Mouse (Mus musculus): Measurements from ENCODE around the gene Pitpnm3. TPM values are rescaled to one million over a fixed set of nuclear protein-coding genes. Genes with fewer than 3 reads are reported as not detected.
"Not testable (repeated sequence)": the region's sequence is repeated elsewhere in the genome, so short reads cannot be mapped to it uniquely, and the experiment has no call there.

Gene Pitpnm3
- polyA plus RNA-seq, 1 experiment from 2014 or later = 0.39 TPM

DNA sequence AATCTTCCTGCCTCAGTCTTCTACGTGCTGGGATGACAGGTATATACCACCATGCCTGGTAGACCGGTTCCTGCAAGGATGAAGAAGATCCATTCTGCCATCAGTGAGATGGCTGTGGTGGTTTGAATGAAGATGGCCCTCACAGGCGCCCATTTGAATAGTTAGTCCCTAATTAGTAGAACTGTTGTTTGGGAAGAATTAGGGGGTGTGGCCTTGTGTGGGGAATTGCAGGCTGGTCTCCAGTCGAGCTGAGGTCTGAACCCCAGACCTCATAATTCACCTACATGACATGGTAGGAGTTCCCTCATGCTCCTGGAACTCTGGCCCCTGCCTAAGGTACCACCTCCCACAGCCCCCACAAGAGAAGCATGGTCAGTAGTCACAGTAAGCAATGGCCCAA is 36.3 kb upstream of the Pitpnm3 start:
- H3K4me1 ChIP-seq (ENCODE audit: control insufficient read depth in 2 of 2, insufficient read depth in 2 of 2, low read length in 2 of 2); H3K4me3 ChIP-seq (ENCODE audit: control insufficient read depth in 1 of 2, insufficient read depth in 1 of 2, low read depth in 1 of 2, low read length in 2 of 2); H3K4me2 ChIP-seq (ENCODE audit: low read length); H3K27ac ChIP-seq (replicated peaks in 1 of 2; ENCODE audit: control insufficient read depth in 1 of 2, insufficient read depth in 1 of 2, low read depth in 2 of 2, low read length in 2 of 2); H3K27me3 ChIP-seq (ENCODE audit: control insufficient read depth, insufficient read depth, low read length); H3K9me3 ChIP-seq (ENCODE audit: control insufficient read depth, low read length); ATAC-seq (ENCODE audit: insufficient number of reproducible peaks, insufficient read depth, low FRiP score, low read depth); H3K9ac ChIP-seq (ENCODE audit: low read length): not testable (repeated sequence)
- WGBS = 88% methylated on average over 4 of the region's 4 CpGs
- peaks cover 72% of the 10 kb centered on the region for H3K36me3 ChIP-seq (ENCODE audit: control insufficient read depth, insufficient read depth, low read length)

DNA sequence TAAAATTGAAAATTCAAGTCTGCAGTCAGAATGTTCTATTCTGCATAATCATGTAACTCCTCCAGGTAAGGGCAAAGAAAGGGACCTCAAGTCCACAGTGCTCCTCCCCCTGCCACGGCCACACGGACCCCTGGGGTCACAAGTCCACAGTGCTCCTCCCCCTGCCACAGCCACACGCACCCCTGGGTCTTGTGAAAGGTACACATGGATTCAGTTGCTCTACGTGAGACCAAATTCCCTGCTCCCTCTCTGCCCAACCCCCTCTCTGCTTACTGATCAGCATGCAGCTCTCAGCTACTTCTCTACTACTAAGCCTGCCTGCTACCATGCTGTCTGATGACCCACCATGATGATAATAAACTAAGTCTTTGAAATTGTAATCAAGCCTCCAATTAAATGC is 34.3 kb upstream of the Pitpnm3 start:
- Histone ChIP-seq H3K4me1 (ENCODE audit: control insufficient read depth in 2 of 2, insufficient read depth in 2 of 2, low read length in 2 of 2) (no peaks in the 10 kb centered on the region), H3K9ac (ENCODE audit: low read length) (no peak overlapping the region), H3K4me3 (ENCODE audit: control insufficient read depth in 1 of 2, insufficient read depth in 1 of 2, low read depth in 1 of 2, low read length in 2 of 2) (no peak overlapping the region), H3K27ac (replicated peaks in 1 of 2; ENCODE audit: control insufficient read depth in 1 of 2, insufficient read depth in 1 of 2, low read depth in 2 of 2, low read length in 2 of 2) (no peak overlapping the region), H3K36me3 (ENCODE audit: control insufficient read depth, insufficient read depth, low read length) (peaks cover 73% of the 10 kb centered on the region), H3K4me2 (ENCODE audit: low read length) (no peak overlapping the region), H3K9me3 (ENCODE audit: control insufficient read depth, low read length) (no peaks in the 10 kb centered on the region), H3K27me3 (ENCODE audit: control insufficient read depth, insufficient read depth, low read length) (no peaks in the 10 kb centered on the region)
- no peak for ATAC-seq (ENCODE audit: insufficient number of reproducible peaks, insufficient read depth, low FRiP score, low read depth)
- WGBS = 86% methylated on average over 4 of the region's 4 CpGs

DNA sequence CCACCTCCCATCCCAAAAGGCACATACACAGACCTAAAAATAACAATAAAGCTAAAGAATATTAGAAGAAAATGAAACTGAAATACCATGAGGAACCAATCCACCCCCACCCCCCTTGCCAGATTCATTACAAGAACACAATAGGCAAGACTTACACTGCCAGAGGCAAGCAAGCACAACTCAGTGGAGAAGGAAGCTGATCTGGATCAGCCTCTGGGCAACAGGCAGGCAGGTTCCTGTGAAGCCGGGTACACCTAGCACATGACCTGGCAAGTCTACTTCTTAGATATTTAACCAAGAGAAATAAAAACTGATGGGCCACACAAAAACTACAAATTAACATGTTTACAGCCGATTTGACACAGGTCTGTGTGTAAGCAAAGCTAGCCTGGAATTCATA is 27.6 kb upstream of the Pitpnm3 start:
- 95% methylated on average over 2 of the region's 2 CpGs for WGBS
- Histone ChIP-seq H3K4me3 (ENCODE audit: control insufficient read depth in 1 of 2, insufficient read depth in 1 of 2, low read depth in 1 of 2, low read length in 2 of 2) (no peak overlapping the region), H3K27me3 (ENCODE audit: control insufficient read depth, insufficient read depth, low read length) (no peaks in the 10 kb centered on the region), H3K4me1 (ENCODE audit: control insufficient read depth in 2 of 2, insufficient read depth in 2 of 2, low read length in 2 of 2) (no peaks in the 10 kb centered on the region), H3K9me3 (ENCODE audit: control insufficient read depth, low read length) (no peaks in the 10 kb centered on the region), H3K9ac (ENCODE audit: low read length) (no peak overlapping the region), H3K27ac (replicated peaks in 1 of 2; ENCODE audit: control insufficient read depth in 1 of 2, insufficient read depth in 1 of 2, low read depth in 2 of 2, low read length in 2 of 2) (no peak overlapping the region), H3K4me2 (ENCODE audit: low read length) (no peak overlapping the region), H3K36me3 (ENCODE audit: control insufficient read depth, insufficient read depth, low read length) (peaks cover 74% of the 10 kb centered on the region)
- ATAC-seq (ENCODE audit: insufficient number of reproducible peaks, insufficient read depth, low FRiP score, low read depth) = no peak

DNA sequence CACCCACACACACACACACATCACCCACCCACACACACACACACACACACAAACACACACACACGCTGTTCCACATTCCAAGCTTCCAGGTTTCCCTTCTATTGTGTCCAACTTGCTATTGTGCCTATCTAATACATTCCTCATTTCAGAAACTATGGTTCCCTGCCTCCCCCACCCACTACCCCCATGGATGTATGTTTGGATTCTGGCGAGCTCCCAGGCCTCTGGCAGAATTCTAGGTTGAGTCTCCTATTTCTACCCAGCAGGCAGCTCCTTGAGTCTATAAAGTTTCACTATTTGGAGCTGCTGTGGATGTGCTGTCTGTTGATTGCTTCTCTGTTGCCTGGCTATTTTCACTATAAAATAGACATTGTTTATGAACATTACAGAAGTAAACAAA is 21.0 kb upstream of the Pitpnm3 start:
- H3K27ac ChIP-seq (replicated peaks in 1 of 2; ENCODE audit: control insufficient read depth in 1 of 2, insufficient read depth in 1 of 2, low read depth in 2 of 2, low read length in 2 of 2) = no peak overlapping the region
- no peak overlapping the region for H3K4me3 ChIP-seq (ENCODE audit: control insufficient read depth in 1 of 2, insufficient read depth in 1 of 2, low read depth in 1 of 2, low read length in 2 of 2)
- no peaks in the 10 kb centered on the region for H3K4me1 ChIP-seq (ENCODE audit: control insufficient read depth in 2 of 2, insufficient read depth in 2 of 2, low read length in 2 of 2)
- no peaks in the 10 kb centered on the region for H3K27me3 ChIP-seq (ENCODE audit: control insufficient read depth, insufficient read depth, low read length)
- no peak for ATAC-seq (ENCODE audit: insufficient number of reproducible peaks, insufficient read depth, low FRiP score, low read depth)
- no peak overlapping the region for H3K9ac ChIP-seq (ENCODE audit: low read length)
- no peak overlapping the region for H3K4me2 ChIP-seq (ENCODE audit: low read length)
- H3K36me3 ChIP-seq (ENCODE audit: control insufficient read depth, insufficient read depth, low read length) = peaks cover 60% of the 10 kb centered on the region
- H3K9me3 ChIP-seq (ENCODE audit: control insufficient read depth, low read length) = no peaks in the 10 kb centered on the region
- WGBS = 74% methylated on average over 2 of the region's 2 CpGs

DNA sequence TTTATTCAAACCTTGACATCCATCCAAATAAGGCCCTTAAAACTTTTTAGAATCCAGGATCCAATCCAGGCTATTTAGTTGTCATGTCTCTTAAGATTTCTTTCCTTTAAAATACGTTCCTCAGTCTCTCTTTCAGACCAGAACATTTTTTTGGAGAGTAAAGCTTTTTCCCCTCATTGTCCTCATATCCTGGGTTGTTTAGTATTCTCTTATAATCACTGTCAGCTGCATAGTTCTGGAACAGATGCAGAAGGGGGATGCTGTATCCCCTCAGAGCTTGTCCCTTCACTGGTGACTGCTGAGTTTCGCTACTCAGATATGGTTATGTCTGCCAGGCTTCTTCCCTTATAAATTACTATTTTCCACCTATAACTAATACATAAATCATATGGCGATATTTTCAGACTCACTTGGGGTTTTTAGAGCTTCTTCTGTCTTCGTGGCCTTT is 20.4 kb upstream of the Pitpnm3 start:
- no peak overlapping the region for H3K4me2 ChIP-seq (ENCODE audit: low read length)
- no peak for ATAC-seq (ENCODE audit: insufficient number of reproducible peaks, insufficient read depth, low FRiP score, low read depth)
- WGBS = 82% methylated on average over 4 of the region's 4 CpGs

DNA sequence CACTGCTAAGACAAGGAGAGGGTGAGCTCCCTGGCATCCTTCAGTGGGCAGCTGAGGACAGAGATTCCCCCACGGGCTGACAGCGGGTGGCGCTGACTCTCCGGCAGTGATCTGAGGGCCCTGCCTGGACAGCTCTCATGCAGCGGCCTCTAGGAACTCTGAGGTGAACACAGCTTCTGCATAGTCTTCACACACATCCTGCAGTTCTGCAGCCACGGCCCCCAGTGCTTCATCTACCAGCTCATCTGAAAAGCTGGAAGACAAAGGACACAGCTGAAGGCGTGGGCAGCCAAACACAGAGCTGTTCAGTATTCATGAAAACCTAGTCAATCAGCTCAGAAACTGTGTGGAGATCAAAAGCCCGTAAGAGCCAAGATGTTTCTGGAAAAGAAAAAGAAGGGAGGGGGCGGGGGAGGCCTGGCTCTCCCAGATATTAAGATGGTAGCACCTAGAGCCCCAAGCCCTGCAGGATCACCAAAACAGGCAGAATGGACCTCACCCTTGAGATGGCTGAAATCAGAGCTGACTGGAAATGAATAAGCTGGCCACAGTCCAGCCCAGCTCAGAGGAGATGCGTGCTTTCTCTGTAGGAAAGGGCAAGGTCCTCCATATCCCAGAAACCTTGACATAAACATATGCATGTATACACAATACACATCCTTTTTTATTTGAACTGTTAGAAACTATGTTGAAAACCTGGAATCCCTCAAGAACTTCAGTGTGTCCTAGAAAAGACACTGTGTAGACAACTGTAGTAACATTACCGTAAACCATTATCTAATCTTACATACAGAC is 19.8 kb upstream of the Pitpnm3 start:
- no peak for ATAC-seq (ENCODE audit: insufficient number of reproducible peaks, insufficient read depth, low FRiP score, low read depth)
- 77% methylated on average over 11 of the region's 11 CpGs for WGBS
- no peak overlapping the region for H3K4me3 ChIP-seq (ENCODE audit: control insufficient read depth in 1 of 2, insufficient read depth in 1 of 2, low read depth in 1 of 2, low read length in 2 of 2)

More for the DNA sequence above, 20.4 kb upstream of the Pitpnm3 start:
- H3K27me3 ChIP-seq (ENCODE audit: control insufficient read depth, insufficient read depth, low read length) = no peaks in the 10 kb centered on the region
- H3K27ac ChIP-seq (replicated peaks in 1 of 2; ENCODE audit: control insufficient read depth in 1 of 2, insufficient read depth in 1 of 2, low read depth in 2 of 2, low read length in 2 of 2) = no peak overlapping the region
- H3K4me1 ChIP-seq (ENCODE audit: control insufficient read depth in 2 of 2, insufficient read depth in 2 of 2, low read length in 2 of 2) = no peaks in the 10 kb centered on the region
- H3K9me3 ChIP-seq (ENCODE audit: control insufficient read depth, low read length) = no peaks in the 10 kb centered on the region
- peaks cover 58% of the 10 kb centered on the region for H3K36me3 ChIP-seq (ENCODE audit: control insufficient read depth, insufficient read depth, low read length)
- no peak overlapping the region for H3K4me3 ChIP-seq (ENCODE audit: control insufficient read depth in 1 of 2, insufficient read depth in 1 of 2, low read depth in 1 of 2, low read length in 2 of 2)
- H3K9ac ChIP-seq (ENCODE audit: low read length) = no peak overlapping the region

DNA sequence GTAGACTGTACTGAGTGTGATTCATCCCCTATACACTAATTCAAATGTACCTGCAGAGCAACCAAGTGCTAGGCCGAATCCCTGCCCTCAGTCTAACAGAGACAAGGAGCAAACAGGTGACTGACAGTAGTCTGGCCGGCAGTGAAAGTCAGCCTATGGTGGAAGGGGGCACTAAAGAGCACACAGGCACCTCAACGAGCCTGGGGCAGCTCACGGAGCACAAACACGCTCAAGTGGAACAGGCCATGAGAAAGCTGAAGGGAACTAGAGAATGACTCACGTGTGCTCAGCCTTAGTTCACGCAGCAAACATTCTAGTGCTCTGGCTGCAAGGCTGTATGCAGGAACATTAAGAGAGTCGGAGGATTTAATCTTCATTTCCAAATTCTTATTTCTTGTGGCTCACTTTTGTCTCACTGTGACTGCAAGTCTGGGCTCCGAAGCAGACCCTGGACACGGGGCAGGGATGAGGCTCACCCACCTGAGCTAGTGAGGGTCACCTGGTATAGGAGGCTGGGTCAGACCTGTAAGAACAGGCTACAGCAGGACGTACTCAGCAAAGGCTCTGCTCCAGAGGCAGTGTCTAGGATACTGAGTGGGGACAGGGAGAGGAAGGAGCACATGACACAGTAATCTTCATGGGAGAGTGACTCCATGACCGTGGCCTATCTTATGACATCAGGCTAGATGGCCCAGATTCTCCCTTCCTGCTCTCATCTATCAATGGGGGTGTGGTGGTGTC is 17.7 kb upstream of the Pitpnm3 start:
- H3K4me1 ChIP-seq (ENCODE audit: control insufficient read depth in 2 of 2, insufficient read depth in 2 of 2, low read length in 2 of 2) = no peaks in the 10 kb centered on the region
- no peak for ATAC-seq (ENCODE audit: insufficient number of reproducible peaks, insufficient read depth, low FRiP score, low read depth)
- H3K9me3 ChIP-seq (ENCODE audit: control insufficient read depth, low read length) = no peaks in the 10 kb centered on the region
- 84% methylated on average over 12 of the region's 12 CpGs for WGBS
- no peaks in the 10 kb centered on the region for H3K27me3 ChIP-seq (ENCODE audit: control insufficient read depth, insufficient read depth, low read length)
- H3K9ac ChIP-seq (ENCODE audit: low read length) = no peak overlapping the region
- H3K4me2 ChIP-seq (ENCODE audit: low read length) = no peak overlapping the region
- H3K27ac ChIP-seq (replicated peaks in 1 of 2; ENCODE audit: control insufficient read depth in 1 of 2, insufficient read depth in 1 of 2, low read depth in 2 of 2, low read length in 2 of 2) = no peak overlapping the region
- H3K4me3 ChIP-seq (ENCODE audit: control insufficient read depth in 1 of 2, insufficient read depth in 1 of 2, low read depth in 1 of 2, low read length in 2 of 2) = no peak overlapping the region
- peaks cover 39% of the 10 kb centered on the region for H3K36me3 ChIP-seq (ENCODE audit: control insufficient read depth, insufficient read depth, low read length)

More for the DNA sequence above, 19.8 kb upstream of the Pitpnm3 start:
- Histone ChIP-seq H3K9me3 (ENCODE audit: control insufficient read depth, low read length) (no peaks in the 10 kb centered on the region), H3K9ac (ENCODE audit: low read length) (no peak overlapping the region), H3K27ac (replicated peaks in 1 of 2; ENCODE audit: control insufficient read depth in 1 of 2, insufficient read depth in 1 of 2, low read depth in 2 of 2, low read length in 2 of 2) (no peak overlapping the region), H3K27me3 (ENCODE audit: control insufficient read depth, insufficient read depth, low read length) (no peaks in the 10 kb centered on the region), H3K4me2 (ENCODE audit: low read length) (no peak overlapping the region), H3K36me3 (ENCODE audit: control insufficient read depth, insufficient read depth, low read length) (peaks cover 53% of the 10 kb centered on the region), H3K4me1 (ENCODE audit: control insufficient read depth in 2 of 2, insufficient read depth in 2 of 2, low read length in 2 of 2) (no peaks in the 10 kb centered on the region)

Measured in heart, embryonic 14.5 days (tissue).